Mouse (Mus musculus) intestine, embryonic 15.5 days (tissue): Measurements from ENCODE around the gene Rbm39. TPM values are rescaled to one million over a fixed set of nuclear protein-coding genes. Genes with fewer than 3 reads are reported as not detected.
A peak's percentile ranks its signal among the peaks of the same experiment; 100 is the strongest.
"Not testable (repeated sequence)": the region's sequence is repeated elsewhere in the genome, so short reads cannot be mapped to it uniquely, and the experiment has no call there.

Source experiments
- ATAC-seq: fragments of 200-750 bp; cut with Nextera tagmentation; 2 replicates; pipeline ENCODE4 v1.8.0; 2017; ENCODE audit warnings: moderate TSS enrichment, moderate library complexity
- H3K27ac ChIP-seq: fragments of 300-500 bp; sonication (generic); 2 replicates; pipeline ENCODE4 v1.5.1; 2015; ENCODE audit warnings: mild to moderate bottlenecking, inconsistent platforms
- H3K27me3 ChIP-seq: fragments of 300-500 bp; sonication (generic); replicated peaks from 2 replicates; pipeline ENCODE4 v1.6.1; 2015; ENCODE audit warnings: inconsistent platforms
- H3K36me3 ChIP-seq: fragments of 300-500 bp; sonication (generic); 2 replicates; pipeline ENCODE4 v1.6.1; 2015; ENCODE audit warnings: inconsistent platforms
- H3K4me1 ChIP-seq: fragments of 300-500 bp; sonication (generic); replicated peaks from 2 replicates; pipeline ENCODE4 v1.6.1; 2015; ENCODE audit warnings: inconsistent platforms
- H3K4me2 ChIP-seq: fragments of 300-500 bp; sonication (generic); replicated peaks from 2 replicates; pipeline ENCODE4 v1.6.1; 2015; ENCODE audit warnings: mild to moderate bottlenecking, inconsistent platforms
- H3K4me3 ChIP-seq: fragments of 300-500 bp; sonication (generic); replicated peaks from 2 replicates; pipeline ENCODE4 v1.5.1; 2015; ENCODE audit warnings: inconsistent platforms
- H3K9ac ChIP-seq: fragments of 300-500 bp; sonication (generic); 2 replicates; pipeline ENCODE4 v1.6.1; 2015; ENCODE audit warnings: inconsistent platforms
- H3K9me3 ChIP-seq: fragments of 300-500 bp; sonication (generic); 2 replicates; pipeline ENCODE4 v1.6.1; 2016; ENCODE audit warnings: inconsistent platforms
- WGBS: fragments of 180-500 bp; shearing (Covaris S2); methylation state at CpG from one replicate; pipeline ENCODE4 v1.1.7; 2015; 5-methylcytosine and 5-hydroxymethylcytosine counted together
- polyA plus RNA-seq: library from polyadenylated mRNA; unstranded; fragments of >200 nt; fragmentation: Nextera tagmentation; extraction: Ambion mirVana; gene quantifications from 2 replicates; pipeline ENCODE4 v1.2.1, GENCODE M21; 2015

Gene Rbm39
- polyA plus RNA-seq, 1 experiment from 2014 or later = 571 TPM

DNA sequence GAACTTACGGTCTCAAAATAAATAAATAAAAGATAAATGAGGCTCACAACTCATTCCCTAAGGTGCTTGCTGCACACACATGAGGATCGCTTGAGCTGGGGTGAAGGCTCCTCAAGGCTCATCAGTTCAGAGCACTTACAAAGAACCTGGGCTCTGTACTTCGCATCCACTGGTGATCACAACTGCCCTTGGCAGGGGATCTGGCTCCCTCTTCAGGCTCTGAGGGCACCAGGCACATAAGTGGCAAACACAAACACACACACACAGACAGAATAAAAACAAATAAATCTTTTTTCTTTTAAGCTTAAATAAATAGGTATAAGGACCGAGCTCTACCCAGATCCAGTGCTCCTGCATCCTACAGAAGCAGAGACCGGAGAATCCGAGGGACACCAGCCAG lies 44.3 kb downstream of the Rbm39 start:
- Histone ChIP-seq H3K4me3 (no peak overlapping the region), H3K36me3 (peaks cover 13% of the 10 kb centered on the region; the same call in 1 of the 2 replicates), H3K9me3 (no peaks in the 10 kb centered on the region), H3K27ac (no peak overlapping the region), H3K4me1 (no peaks in the 10 kb centered on the region), H3K9ac (no peak overlapping the region), H3K27me3 (no peaks in the 10 kb centered on the region), H3K4me2 (no peak overlapping the region)
- ATAC-seq = no peak
- WGBS = 87% methylated on average over 6 of the region's 6 CpGs

DNA sequence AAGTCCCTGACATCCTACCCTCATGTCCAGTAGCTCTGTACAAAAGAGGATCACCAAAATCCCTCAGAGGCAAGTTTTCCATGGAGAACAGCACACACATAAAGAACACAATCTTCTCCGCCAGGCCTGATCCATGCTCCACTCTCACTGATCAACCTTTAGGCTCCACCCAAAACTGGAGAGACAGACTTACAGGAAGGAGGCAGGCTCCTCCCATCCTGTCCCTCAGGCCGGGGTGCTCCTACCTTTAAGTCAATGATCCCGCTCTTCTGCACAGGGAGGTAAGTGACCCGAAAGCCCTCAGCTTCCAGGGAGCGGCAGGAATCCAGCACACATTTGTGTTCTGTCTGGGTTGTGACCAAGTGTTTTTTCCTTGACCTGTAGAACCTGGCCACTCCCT lies 45.9 kb downstream of the Rbm39 start:
- H3K36me3 ChIP-seq = peaks cover 13% of the 10 kb centered on the region; the same call in 1 of the 2 replicates
- no peaks in the 10 kb centered on the region for H3K27me3 ChIP-seq
- ATAC-seq = no peak
- no peak overlapping the region for H3K9ac ChIP-seq
- WGBS = 88% methylated on average over 5 of the region's 5 CpGs
- H3K4me3 ChIP-seq = no peak overlapping the region
- H3K4me2 ChIP-seq = no peak overlapping the region
- H3K27ac ChIP-seq = no peak overlapping the region
- no peaks in the 10 kb centered on the region for H3K4me1 ChIP-seq
- no peaks in the 10 kb centered on the region for H3K9me3 ChIP-seq

DNA sequence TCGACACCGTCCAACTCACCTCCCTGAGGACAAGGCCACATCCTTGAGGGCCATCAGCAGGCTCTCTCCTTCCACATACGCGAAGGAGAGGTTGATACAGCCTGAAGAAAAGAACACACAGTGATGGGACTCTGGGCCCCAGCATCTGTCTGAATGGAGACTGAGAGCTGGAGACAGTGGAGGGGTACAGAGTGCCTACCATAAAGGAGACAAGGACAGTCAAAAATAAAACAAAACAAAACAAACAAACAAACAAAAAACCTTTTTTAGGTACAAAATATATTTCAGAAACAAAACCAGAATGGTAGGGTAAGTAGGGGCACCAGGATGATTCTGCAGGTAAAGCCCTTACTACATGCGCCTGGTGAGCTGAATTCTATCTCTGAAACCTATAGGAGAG lies 53.0 kb downstream of the Rbm39 start, which contains the start of gene Gm28036:
Gene Gm28036 (minus strand): TSS at position 101 of the 400 bp plus-strand sequence.
- ATAC-seq = no peak
- H3K27ac ChIP-seq = no peak within 1 kb of the TSS
- WGBS = 96% methylated on average over 5 of the region's 5 CpGs
- no peaks in the 10 kb centered on the region for H3K27me3 ChIP-seq
- H3K9ac ChIP-seq = no peak within 1 kb of the TSS
- no peaks in the 10 kb centered on the region for H3K4me1 ChIP-seq
- no peak within 1 kb of the TSS for H3K4me3 ChIP-seq
- no peaks in the 10 kb centered on the region for H3K9me3 ChIP-seq
- 0 out of 2 replicates have a peak, but pooled peaks cover 7% of the 10 kb centered on the region for H3K36me3 ChIP-seq
- no peak within 1 kb of the TSS for H3K4me2 ChIP-seq

DNA sequence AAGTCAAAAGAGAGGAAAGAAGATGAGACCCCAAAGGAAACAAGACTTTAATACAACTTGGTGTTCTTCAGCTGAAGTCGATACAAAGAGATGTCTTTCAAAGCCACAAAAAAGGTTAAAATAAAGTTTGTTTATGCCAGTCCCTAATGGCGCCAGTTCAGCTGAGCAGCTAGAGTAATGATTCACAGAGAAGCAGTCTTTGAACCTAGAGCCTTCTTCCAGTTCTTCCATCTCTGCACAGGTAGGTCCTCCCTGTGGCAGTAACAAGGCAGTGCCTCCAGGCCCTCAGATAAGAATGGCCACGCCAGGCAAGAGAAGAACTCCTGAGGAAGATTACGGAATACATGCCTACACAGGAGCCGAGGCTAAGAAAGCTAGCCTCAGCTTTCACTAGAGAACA lies 56.3 kb downstream of the Rbm39 start:
- no peak overlapping the region for H3K27ac ChIP-seq
- ATAC-seq = no peak
- WGBS = 87% methylated on average over 5 of the region's 5 CpGs

DNA sequence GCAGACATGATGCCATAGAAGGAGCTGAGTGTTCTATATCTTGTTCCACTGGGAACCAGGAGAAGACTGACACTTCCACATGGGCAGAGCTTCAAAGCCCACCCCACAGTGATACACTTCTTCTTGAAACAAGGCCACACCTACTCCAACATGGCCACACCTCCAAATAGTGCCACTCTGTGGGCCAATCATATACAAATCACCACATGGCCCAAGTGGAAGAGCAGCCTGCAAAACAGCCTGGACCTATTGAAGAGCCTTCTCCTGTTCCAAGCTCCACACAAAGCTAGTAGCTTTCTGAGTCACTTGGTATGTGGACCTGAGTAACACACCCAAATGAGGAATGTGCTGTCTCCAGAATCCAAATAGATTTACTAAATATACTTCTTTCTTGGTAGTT lies 60.5 kb downstream of the Rbm39 start:
- H3K4me1 ChIP-seq = no peaks in the 10 kb centered on the region
- no peak overlapping the region for H3K9ac ChIP-seq
- 0 out of 2 replicates have a peak, but pooled peaks cover 4% of the 10 kb centered on the region for H3K36me3 ChIP-seq
- no peak for ATAC-seq
- no peaks in the 10 kb centered on the region for H3K9me3 ChIP-seq
- H3K27ac ChIP-seq = no peak overlapping the region
- H3K27me3 ChIP-seq = no peaks in the 10 kb centered on the region
- H3K4me2 ChIP-seq = no peak overlapping the region
- no peak overlapping the region for H3K4me3 ChIP-seq

More for the DNA sequence above, 56.3 kb downstream of the Rbm39 start:
- H3K9ac ChIP-seq = no peak overlapping the region
- H3K4me1 ChIP-seq = no peaks in the 10 kb centered on the region
- no peak overlapping the region for H3K4me2 ChIP-seq
- H3K9me3 ChIP-seq = no peaks in the 10 kb centered on the region
- 0 out of 2 replicates have a peak, but pooled peaks cover 4% of the 10 kb centered on the region for H3K36me3 ChIP-seq
- no peaks in the 10 kb centered on the region for H3K27me3 ChIP-seq
- no peak overlapping the region for H3K4me3 ChIP-seq

DNA sequence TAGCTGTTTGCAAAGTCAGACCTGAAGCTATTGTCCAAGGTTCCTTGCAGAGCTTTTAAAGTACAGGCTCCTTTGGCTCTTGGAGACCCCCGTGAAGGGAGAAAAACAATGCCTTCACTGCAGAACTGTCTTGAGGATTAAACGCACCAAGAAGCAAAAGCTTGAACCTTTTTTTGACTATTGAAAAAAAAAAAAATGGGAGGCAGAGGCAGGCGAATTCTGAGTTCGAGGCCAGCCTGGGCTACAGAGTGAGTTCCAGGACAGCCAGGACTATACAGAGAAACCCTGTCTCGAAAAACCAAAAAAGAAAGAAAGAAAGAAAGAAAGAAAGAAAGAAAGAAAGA lies 68.0 kb downstream of the Rbm39 start:
- Histone ChIP-seq H3K4me3 (peak overlapping the region; percentile 90), H3K4me2 (peak overlapping the region; percentile 55), H3K9ac (peak overlapping the region; percentile 99), H3K27ac (0 out of 2 replicates have a peak overlapping the region, but pooled peaks have one; percentile 90)
- H3K9me3 ChIP-seq, H3K27me3 ChIP-seq, H3K4me1 ChIP-seq, H3K36me3 ChIP-seq: not testable (repeated sequence)
- 26% methylated on average over 5 of the region's 5 CpGs for WGBS
- ATAC-seq = peak; percentile 1; the same call in 1 of the 2 replicates

DNA sequence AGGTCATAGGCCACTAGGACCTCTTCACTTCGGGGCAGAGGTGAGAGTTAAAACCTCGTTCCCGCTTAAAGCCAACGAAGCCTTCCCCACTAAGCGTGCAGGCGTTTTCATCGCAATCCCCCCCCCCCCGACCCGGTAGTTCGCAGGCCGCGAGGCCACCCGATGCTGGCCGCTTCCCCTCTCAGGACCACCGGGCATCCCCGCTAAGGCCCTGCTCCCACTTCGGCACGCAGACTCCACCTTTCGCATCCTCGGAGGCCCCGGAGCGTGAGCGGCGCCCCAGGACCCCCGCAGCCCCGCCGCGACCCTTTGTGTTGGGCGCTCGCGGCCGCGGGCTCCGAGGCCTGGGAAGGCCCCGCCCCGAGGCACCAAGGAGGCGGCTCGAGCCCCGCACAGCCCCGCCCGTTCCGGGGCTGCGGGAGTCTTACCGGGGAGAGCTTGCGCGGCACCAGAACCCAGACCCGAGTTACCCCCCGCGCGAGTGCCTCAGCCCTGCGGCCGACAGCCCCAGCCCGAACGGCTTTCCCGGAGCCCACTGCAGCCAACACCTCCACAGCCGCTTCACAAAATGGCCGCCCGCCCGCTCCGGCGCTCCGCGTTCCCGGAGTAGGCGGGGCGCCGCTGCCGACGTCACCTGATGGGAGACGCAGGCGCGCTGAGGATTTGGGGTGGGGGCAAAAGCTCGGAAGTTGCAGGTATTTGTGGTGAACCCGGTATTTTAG lies 68.5 kb downstream of the Rbm39 start, which contains the start of the genes Cpne1 and Rbm12:
Gene Cpne1 (minus strand): TSS at position 608 of the 722 bp plus-strand sequence.
Gene Rbm12 (minus strand): TSS at position 621 of the 722 bp plus-strand sequence.
- Histone ChIP-seq H3K36me3 (no peaks in the 10 kb centered on the region), H3K4me1 (0 out of 2 replicates have a peak, but pooled peaks cover 8% of the 10 kb centered on the region), H3K4me3 (peak within 1 kb of the TSS; percentile 90), H3K9ac (peak within 1 kb of the TSS; percentile 99), H3K4me2 (peak within 1 kb of the TSS; percentile 55), H3K27me3 (no peaks in the 10 kb centered on the region), H3K27ac (peak within 1 kb of the TSS; percentile 90), H3K9me3 (no peaks in the 10 kb centered on the region)
- WGBS = under 1% methylated on average over 74 of the region's 74 CpGs
- ATAC-seq = peak; percentile 96

DNA sequence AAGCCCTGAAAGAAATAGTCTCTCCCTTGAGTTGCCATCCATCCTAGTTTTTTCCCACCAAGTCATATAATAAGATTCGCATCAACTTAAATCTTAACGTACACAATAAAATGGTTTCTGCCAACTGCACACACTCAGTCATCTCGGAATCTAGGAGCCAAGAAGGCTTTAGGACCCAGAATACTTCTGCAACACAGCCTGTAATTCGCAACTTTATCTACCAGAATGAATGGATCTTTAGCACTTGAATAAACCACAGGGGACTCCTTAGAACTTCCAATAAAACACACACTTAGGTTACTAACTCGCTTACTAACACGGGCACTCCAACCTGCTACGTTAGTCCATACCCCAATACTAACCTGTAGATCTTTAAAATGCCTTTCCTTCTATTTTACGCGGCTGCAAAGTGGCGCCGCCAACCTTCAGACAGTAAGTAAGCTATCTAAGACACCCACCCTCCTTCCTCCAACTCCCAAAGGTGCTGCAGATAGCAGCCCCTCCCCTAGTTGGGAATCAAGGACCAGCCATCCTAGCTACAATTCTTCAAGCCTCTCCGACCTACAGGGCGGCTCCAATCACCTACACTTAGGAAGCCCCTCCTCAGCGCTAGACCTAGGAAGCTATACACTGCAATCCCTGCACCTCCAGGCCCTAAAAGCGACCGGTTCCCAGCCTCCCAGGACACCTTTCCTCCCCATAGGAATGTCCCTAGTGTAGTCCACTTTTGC lies 69.2 kb downstream of the Rbm39 start:
- Histone ChIP-seq H3K27ac (peak overlapping the region; percentile 90), H3K36me3 (no peaks in the 10 kb centered on the region), H3K4me3 (peak overlapping the region; percentile 90), H3K4me1 (0 out of 2 replicates have a peak, but pooled peaks cover 9% of the 10 kb centered on the region), H3K9ac (peak overlapping the region; percentile 99), H3K4me2 (peak overlapping the region; percentile 55), H3K27me3 (no peaks in the 10 kb centered on the region), H3K9me3 (no peaks in the 10 kb centered on the region)
- peak; percentile 76 for ATAC-seq
- WGBS = under 1% methylated on average over 16 of the region's 16 CpGs

Other genes with a start within 250 kb of the Rbm39 start
- 83.7 and 88.7 TPM in 2 replicates for gene Uqcc1, start 249.9 kb downstream of the Rbm39 start, polyA plus RNA-seq
- gene Gm15557, start 239.5 kb downstream of the Rbm39 start, polyA plus RNA-seq = not detected in 2 replicates
- 1.2 TPM in 2 replicates for gene Gdf5, start 234.9 kb downstream of the Rbm39 start, polyA plus RNA-seq
- gene Cep250, start 223.8 kb downstream of the Rbm39 start, polyA plus RNA-seq = 17.0 and 18.1 TPM in 2 replicates
- gene 6430550D23Rik, start 172.3 kb downstream of the Rbm39 start, polyA plus RNA-seq = 0.99 and 1.2 TPM in 2 replicates
- 209 and 252 TPM in 2 replicates for gene Ergic3, start 172.2 kb downstream of the Rbm39 start, polyA plus RNA-seq
- 0.03 and 0.08 TPM in 2 replicates for gene Fer1l4, start 127.3 kb downstream of the Rbm39 start, polyA plus RNA-seq
- 2.8 and 2.9 TPM in 2 replicates for gene Spag4, start 115.1 kb downstream of the Rbm39 start, polyA plus RNA-seq
- 48.0 and 48.9 TPM in 2 replicates for gene Cpne1, start 68.3 kb downstream of the Rbm39 start, polyA plus RNA-seq
- 17.8 and 25.8 TPM in 2 replicates for gene Rbm12, start 68.3 kb downstream of the Rbm39 start, polyA plus RNA-seq
- gene Gm28036, start 53.1 kb downstream of the Rbm39 start, polyA plus RNA-seq = 11.8 and 15.7 TPM in 2 replicates
- gene Romo1, start 36.2 kb downstream of the Rbm39 start, polyA plus RNA-seq = 363 and 370 TPM in 2 replicates
- 62.3 and 63.0 TPM in 2 replicates for gene Nfs1, start 36.1 kb downstream of the Rbm39 start, polyA plus RNA-seq
- 56.8 and 72.4 TPM in 2 replicates for gene Phf20, start 16.2 kb upstream of the Rbm39 start, polyA plus RNA-seq
- gene Cnbd2, start 132.1 kb upstream of the Rbm39 start, polyA plus RNA-seq = 4.4 and 5.0 TPM in 2 replicates
- gene Scand1, start 132.5 kb upstream of the Rbm39 start, polyA plus RNA-seq = 62.8 and 75.2 TPM in 2 replicates
- gene Epb41l1, start 240.7 kb upstream of the Rbm39 start, polyA plus RNA-seq = 1.9 and 2.4 TPM in 2 replicates